Mouse (Mus musculus) Patski (cell line): ENCODE measurements around the gene Slc44a3. TPM values are rescaled to one million over a fixed set of nuclear protein-coding genes. Genes with fewer than 3 reads are reported as not detected.
A peak's percentile ranks its signal among the peaks of the same experiment; 100 is the strongest.

ENCODE experiments used
- ATAC-seq: fragments of 100-300 bp; one replicate; pipeline ENCODE4 v1.8.0; 2021
- CTCF ChIA-PET: fragments of 350-600 bp; sonication (Branson Sonifier 250); formaldehyde crosslinking; loops from one replicate; lab custom pipeline; 2022; ENCODE audit warnings: inconsistent platforms; lab: Charles Lee
- POLR2A ChIA-PET: fragments of 350-600 bp; sonication (Branson Sonifier 250); formaldehyde crosslinking; loops from one replicate; lab custom pipeline; 2022; ENCODE audit warnings: antibody characterized with exemption, inconsistent platforms; lab: Charles Lee
- DNase-seq: peaks from one replicate; pipeline ENCODE4 v3.0.0-alpha.2; 2011; ENCODE audit warnings: low read depth, low spot score
- H3K27me3 ChIP-seq: fragments of 371-371 bp; one replicate; pipeline ENCODE4 v1.5.1; 2021
- CTCF ChIP-seq: fragments of 100-300 bp; IDR thresholded peaks from one replicate; pipeline ENCODE4 v1.5.1; 2021
- in situ Hi-C: fragments of 300-500 bp; cut with MboI; formaldehyde crosslinking; loops from 3 replicates; pipeline ENCODE4 v1.11.1; 2018; ENCODE audit warnings: low pct_unique_long_range_greater_than_20kb, mixed read lengths
- polyA plus RNA-seq: library from polyadenylated mRNA; unstranded; gene quantifications from one replicate; pipeline ENCODE4 v1.2.3, GENCODE M21; 2021

Gene Slc44a3
- polyA plus RNA-seq, 1 experiment from 2014 or later: 0.24 TPM

DNA sequence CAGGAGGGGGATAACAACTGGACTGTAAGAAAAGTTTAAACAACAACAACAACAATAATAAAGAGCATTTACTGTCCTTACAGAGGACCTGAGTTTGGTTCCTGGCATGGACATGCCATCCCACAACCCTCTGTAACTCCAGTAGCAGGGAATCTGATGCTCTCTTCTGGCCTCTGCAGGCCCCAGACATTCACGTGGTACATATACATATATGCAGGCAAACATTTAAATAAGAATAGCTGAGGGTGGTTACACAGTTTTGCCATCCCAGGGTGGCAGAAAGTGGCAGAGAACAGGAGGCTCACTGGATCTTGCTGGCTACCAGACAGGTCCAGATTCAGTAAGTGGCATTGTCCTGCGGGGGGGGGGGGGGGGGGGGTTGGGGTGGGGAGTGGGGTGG is 64.1 kb downstream of the Slc44a3 start:
- in situ Hi-C loops: no loop called here
- CTCF ChIA-PET: interaction anchor here (0.8 to 1.3 kb wide), 3 partner anchors 10 to 32 kb away, joined by 3 to 4 read pairs (median 3); no protein-coding TSS in a partner anchor
- POLR2A ChIA-PET: interaction anchor here (1.1 kb wide), 1 partner anchor 42 kb away, joined by 3 read pairs; no protein-coding TSS in a partner anchor
- ATAC-seq (no peak), DNase-seq (no peak)
- no peak for TF ChIP-seq CTCF
- H3K27me3 ChIP-seq: no peaks in the 10 kb centered on the region

GRCm38 (mm10) chr3:121467094-121467552 is 65.1 kb downstream of the Slc44a3 start:
- ChIA-PET CTCF (interaction anchor here (1.0 to 1.1 kb wide), 2 partner anchors 11 to 17 kb away, joined by 3 read pairs; no protein-coding TSS in a partner anchor), POLR2A (no interaction called here)
- no peak for ATAC-seq
- TF ChIP-seq CTCF: no peak
- in situ Hi-C loops: no loop called here
- no peaks in the 10 kb centered on the region for H3K27me3 ChIP-seq
- DNase-seq: no peak

GRCm38 (mm10) chr3:121465795-121466194 is 66.4 kb downstream of the Slc44a3 start:
- ChIA-PET CTCF (interaction anchor here (1.0 kb wide), 1 partner anchor 33 kb away, joined by 3 read pairs; no protein-coding TSS in a partner anchor), POLR2A (interaction anchor here (1.0 kb wide), 1 partner anchor 9 kb away, joined by 3 read pairs; no protein-coding TSS in a partner anchor)
- no peak for TF ChIP-seq CTCF
- ATAC-seq (no peak), DNase-seq (no peak)
- H3K27me3 ChIP-seq: no peaks in the 10 kb centered on the region
- in situ Hi-C loops: no loop called here

DNA sequence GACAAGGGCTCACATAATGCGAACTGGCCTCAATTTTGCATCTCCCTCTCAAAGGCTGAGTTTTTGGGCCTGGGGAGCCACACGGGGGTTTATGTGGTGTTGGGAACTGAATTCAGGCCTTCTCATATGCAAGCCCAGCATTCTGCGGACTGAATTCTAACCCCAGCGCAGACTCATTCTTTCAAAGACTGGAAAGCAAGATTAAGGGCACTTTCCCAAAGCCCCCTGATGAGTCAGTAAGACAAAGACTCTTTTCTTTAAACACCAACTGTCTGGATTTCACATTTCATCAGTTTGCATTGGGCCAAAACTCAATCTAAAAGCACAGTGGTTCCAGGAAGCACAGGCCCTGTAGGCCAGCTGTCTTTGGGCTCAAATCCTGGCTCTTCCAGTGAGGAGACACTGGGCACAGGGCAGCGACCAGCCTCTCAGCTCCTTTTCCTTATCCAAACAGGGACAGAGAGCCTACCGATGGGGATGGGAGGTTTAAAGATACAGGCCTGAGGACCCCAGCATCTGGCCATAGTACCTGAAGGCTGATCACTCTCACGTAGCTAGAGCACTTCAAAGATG is 67.4 kb downstream of the Slc44a3 start:
- ATAC-seq (no peak), DNase-seq (no peak)
- POLR2A ChIA-PET: interaction anchor here (0.6 kb wide), 1 partner anchor 226 kb away, joined by 3 read pairs; no protein-coding TSS in a partner anchor
- in situ Hi-C loops: no loop called here
- no peak for TF ChIP-seq CTCF
- CTCF ChIA-PET: interaction anchor here (0.6 to 1.0 kb wide), 2 partner anchors 17 to 34 kb away, joined by 3 read pairs; no protein-coding TSS in a partner anchor
- H3K27me3 ChIP-seq: no peaks in the 10 kb centered on the region

DNA sequence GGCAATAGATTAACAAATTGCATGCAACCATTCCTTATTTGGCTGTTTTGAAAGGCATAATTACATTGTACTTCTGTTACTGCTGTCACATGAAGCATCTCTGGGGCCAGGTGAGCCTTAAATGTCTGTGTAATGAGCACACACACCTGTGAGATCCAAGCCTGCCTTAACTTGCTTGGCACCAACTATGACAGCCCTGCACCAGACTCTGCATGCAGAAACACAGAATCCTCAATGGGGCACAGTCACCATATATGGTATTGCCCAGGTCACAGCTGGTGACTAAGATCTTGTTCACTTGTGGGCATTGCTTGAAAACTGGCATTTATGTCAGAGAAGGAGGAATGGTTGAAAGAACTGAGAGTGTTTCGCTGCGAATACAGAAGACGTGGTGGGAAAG is 69.4 kb downstream of the Slc44a3 start:
- no peaks in the 10 kb centered on the region for H3K27me3 ChIP-seq
- no peak for TF ChIP-seq CTCF
- no peak for DNase-seq
- in situ Hi-C loops: no loop called here
- peak; percentile 15 for ATAC-seq
- POLR2A ChIA-PET: no interaction called here
- CTCF ChIA-PET: no interaction called here

DNA sequence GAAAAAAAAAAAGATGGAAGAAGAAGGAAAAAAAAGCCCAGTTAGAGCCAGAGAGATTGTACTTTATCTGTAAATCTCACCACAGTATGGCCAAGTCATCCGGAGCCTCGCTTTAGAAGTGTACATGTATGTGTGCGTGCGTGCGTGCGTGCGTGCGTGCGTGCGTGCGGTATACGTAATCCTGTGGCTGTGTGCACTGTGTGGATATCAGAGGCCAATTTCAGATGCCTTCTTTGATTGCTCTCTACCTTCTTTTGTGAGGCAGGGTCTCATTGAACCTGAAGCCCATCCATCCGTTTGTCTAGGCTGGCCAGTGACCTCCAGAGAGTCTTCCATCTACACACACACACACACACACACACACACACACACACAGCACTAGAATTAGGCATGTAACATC is 70.7 kb downstream of the Slc44a3 start:
- no peak for TF ChIP-seq CTCF
- H3K27me3 ChIP-seq: no peaks in the 10 kb centered on the region
- ATAC-seq (no peak), DNase-seq (no peak)
- CTCF ChIA-PET: no interaction called here
- in situ Hi-C loops: no loop called here
- POLR2A ChIA-PET: no interaction called here

DNA sequence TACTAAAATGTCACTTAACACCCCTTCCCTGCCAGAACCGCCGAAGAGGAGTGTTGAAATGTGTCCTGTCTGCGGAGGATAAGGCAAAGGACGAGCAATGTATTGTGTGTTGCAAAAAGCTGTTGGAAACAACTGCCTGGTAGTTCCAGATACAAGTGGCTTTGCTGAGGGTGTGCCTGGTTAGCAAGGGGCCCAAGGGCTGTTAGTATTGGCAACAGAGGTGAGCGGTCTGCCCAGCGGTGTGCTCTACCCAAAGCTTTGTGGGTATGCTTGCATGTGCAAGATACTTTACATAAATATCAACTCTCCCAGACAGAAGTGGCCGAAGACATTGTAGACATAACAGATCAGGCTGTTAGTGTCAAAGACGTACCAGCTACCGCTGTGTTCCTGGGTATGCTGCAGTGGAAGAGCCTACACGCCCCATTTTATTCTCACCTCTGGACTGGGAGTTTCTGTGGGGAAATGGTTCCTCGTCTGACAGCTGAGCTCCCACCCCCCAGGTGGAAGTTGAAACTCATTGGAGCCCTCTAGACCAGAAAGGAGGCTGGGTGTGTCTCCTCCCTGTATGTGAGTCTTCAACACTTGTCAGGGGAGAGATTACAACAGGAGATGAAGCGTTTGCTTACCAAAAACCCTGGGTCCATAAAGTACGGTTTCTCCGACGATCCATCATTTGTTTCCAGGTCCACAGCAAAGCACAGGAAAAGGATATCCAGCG is 71.6 kb downstream of the Slc44a3 start:
- no peak for TF ChIP-seq CTCF
- DNase-seq: no peak
- in situ Hi-C loops: no loop called here
- POLR2A ChIA-PET: interaction anchor here (1.4 kb wide), 1 partner anchor 13 kb away, joined by 3 read pairs; no protein-coding TSS in a partner anchor
- CTCF ChIA-PET: interaction anchor here (1.1 to 1.9 kb wide), 4 partner anchors 12 to 154 kb away, joined by 3 to 7 read pairs (median 4); no protein-coding TSS in a partner anchor
- no peaks in the 10 kb centered on the region for H3K27me3 ChIP-seq
- no peak for ATAC-seq

DNA sequence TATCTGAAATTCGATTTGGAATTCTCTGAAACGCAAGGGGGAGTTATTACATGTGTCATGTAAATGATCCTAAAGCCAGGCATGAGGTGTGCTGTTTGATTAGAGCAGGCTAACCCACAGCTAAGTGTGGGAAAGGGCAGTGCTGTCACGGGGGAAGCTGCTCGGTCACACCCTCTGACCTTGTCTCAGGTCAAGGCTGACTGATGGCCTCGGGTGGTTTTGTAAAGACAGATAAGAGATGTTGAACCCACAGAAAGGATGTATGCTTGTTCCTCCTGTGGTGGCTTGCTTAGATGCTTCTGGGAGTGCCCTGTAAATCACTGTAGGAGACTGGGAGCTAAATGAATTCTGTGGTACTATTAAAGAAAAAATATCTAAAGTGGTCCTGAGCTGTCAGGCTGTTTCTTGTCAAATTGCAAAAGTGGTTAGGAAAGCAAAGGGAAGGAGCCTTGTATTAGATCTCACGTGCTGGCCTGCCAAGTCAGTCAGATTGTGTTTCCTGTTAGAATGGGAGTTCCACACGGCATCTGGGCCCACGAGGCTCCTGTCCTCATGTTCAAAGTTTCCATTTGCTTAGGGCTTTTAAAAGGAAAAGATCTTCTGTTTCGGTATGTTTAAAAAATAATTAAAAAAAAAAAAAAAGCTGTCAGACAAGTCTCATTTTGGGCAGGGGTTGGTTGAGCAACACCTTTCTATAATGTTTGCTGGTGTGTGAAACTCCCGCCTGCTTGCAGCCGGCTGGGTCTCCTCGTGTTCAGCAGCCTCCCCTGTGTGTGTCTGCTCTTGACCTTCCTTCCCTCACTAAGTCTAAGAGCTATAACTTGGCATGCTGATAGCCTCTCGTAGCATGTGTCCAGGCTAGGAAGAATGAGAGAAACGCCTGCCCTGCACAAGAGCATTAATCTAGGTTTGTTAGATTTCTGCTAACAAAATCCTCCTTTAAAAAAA is 73.4 kb downstream of the Slc44a3 start:
- no peak for ATAC-seq
- TF ChIP-seq CTCF: no peak
- DNase-seq: no peak
- in situ Hi-C loops: no loop called here
- POLR2A ChIA-PET: interaction anchor here (0.6 to 1.5 kb wide), 3 partner anchors 33 to 119 kb away, joined by 3 to 4 read pairs (median 3); no protein-coding TSS in a partner anchor
- CTCF ChIA-PET: interaction anchor here (1.1 to 1.9 kb wide), 5 partner anchors 10 to 152 kb away, joined by 3 to 7 read pairs (median 4); no protein-coding TSS in a partner anchor
- no peaks in the 10 kb centered on the region for H3K27me3 ChIP-seq

DNA sequence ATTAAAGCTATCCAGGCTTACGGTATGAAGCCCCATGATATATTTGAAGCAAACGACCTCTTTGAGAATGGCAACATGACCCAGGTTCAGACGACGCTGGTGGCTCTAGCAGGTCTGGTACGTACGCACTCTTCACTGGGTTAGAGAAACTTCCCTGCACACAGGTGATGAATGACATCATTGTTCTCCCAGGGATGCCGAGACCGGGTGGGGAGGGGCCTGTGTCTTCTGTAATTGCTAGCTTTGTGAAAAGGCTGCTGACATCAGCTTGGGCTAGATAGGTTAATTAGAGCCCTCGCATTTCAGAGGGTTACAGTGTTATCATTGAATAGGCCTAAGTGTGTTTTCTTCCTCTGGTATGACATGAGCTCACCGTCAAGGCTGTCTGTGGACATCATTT is 80.8 kb downstream of the Slc44a3 start:
- no peaks in the 10 kb centered on the region for H3K27me3 ChIP-seq
- ChIA-PET POLR2A (no interaction called here), CTCF (interaction anchor here (1.3 to 1.6 kb wide), 2 partner anchors 29 to 49 kb away, joined by 4 to 5 read pairs; no protein-coding TSS in a partner anchor)
- DNase-seq: no peak
- no peak for ATAC-seq
- TF ChIP-seq CTCF: no peak
- in situ Hi-C loops: no loop called here

- TF ChIP-seq CTCF: no peak
- in situ Hi-C loops: no loop called here
- ChIA-PET POLR2A (no interaction called here), CTCF (interaction anchor here (0.6 to 1.5 kb wide), 4 partner anchors 18 to 56 kb away, joined by 3 to 4 read pairs (median 3); no protein-coding TSS in a partner anchor)
- no peaks in the 10 kb centered on the region for H3K27me3 ChIP-seq
- ATAC-seq (peak; percentile 44), DNase-seq (peak; percentile 70)
Observed at GRCm38 (mm10) chr3:121449527-121449926, 82.7 kb downstream of the Slc44a3 start.
